Mouse (Mus musculus): Measurements from ENCODE around the gene Exoc8.

Exoc8 gene

GRCm38 (mm10) chr8:124905482-124905881 lies 8.0 kb upstream of the Exoc8 start:
- DNase-seq, result no peak

GRCm38 (mm10) chr8:124903198-124903597 lies 5.7 kb upstream of the Exoc8 start:
- DNase-seq, result no peak

- no peak for DNase-seq
Measured at GRCm38 (mm10) chr8:124898251-124898905, 873 bp upstream of the Exoc8 start.

- DNase-seq, result peak; percentile 45 to 69
Measured at GRCm38 (mm10) chr8:124896632-124897385, 696 bp downstream of the Exoc8 start.

- DNase-seq, result peak in 1 of 2 experiments; percentile 10
Measured at GRCm38 (mm10) chr8:124896010-124896631, 1.4 kb downstream of the Exoc8 start.

- no peak for DNase-seq
Measured at GRCm38 (mm10) chr8:124892596-124892995, 4.9 kb downstream of the Exoc8 start.

- no peak for DNase-seq
Measured at GRCm38 (mm10) chr8:124888385-124888784, 9.1 kb downstream of the Exoc8 start.

GRCm38 (mm10) chr8:124878946-124879526 lies 18.5 kb downstream of the Exoc8 start:
- no peak for DNase-seq

GRCm38 (mm10) chr8:124878141-124878540 lies 19.4 kb downstream of the Exoc8 start:
- no peak for DNase-seq

GRCm38 (mm10) chr8:124872690-124873089 lies 24.8 kb downstream of the Exoc8 start:
- DNase-seq, result no peak

- no peak for DNase-seq
Measured at GRCm38 (mm10) chr8:124872081-124872480, 25.4 kb downstream of the Exoc8 start.

GRCm38 (mm10) chr8:124871474-124871873 lies 26.0 kb downstream of the Exoc8 start:
- no peak for DNase-seq

- DNase-seq, result no peak
Measured at GRCm38 (mm10) chr8:124869708-124870107, 27.8 kb downstream of the Exoc8 start.

- no peak for DNase-seq
Measured at GRCm38 (mm10) chr8:124867126-124867525, 30.4 kb downstream of the Exoc8 start.

- DNase-seq, result no peak
Measured at GRCm38 (mm10) chr8:124866669-124867068, 30.8 kb downstream of the Exoc8 start.

- no peak for DNase-seq
Measured at GRCm38 (mm10) chr8:124863729-124864128, 33.8 kb downstream of the Exoc8 start.

GRCm38 (mm10) chr8:124863163-124863677 lies 34.3 kb downstream of the Exoc8 start:
- DNase-seq, result no peak

GRCm38 (mm10) chr8:124862321-124863162 lies 35.0 kb downstream of the Exoc8 start, which contains the start of the genes Gnpat and 2810004N23Rik:
Gene Gnpat (plus strand): TSS chr8:124863033.
Gene 2810004N23Rik (minus strand): TSS chr8:124863120.
- peak; percentile 83 to 95 for DNase-seq

GRCm38 (mm10) chr8:124860188-124860587 lies 37.3 kb downstream of the Exoc8 start:
- DNase-seq, result no peak

- peak in 1 of 2 experiments; percentile 45 for DNase-seq
Measured at GRCm38 (mm10) chr8:124859466-124859865, 38.0 kb downstream of the Exoc8 start.

GRCm38 (mm10) chr8:124853511-124853910 lies 44.0 kb downstream of the Exoc8 start:
- DNase-seq, result no peak

GRCm38 (mm10) chr8:124845573-124845972 lies 51.9 kb downstream of the Exoc8 start:
- DNase-seq, result no peak

All from spleen, adult 18-20 months (tissue).